Mouse (Mus musculus): ENCODE data around the gene Gm29666. TPM values are rescaled to one million over a fixed set of nuclear protein-coding genes. Genes with fewer than 3 reads are reported as not detected.
A peak's percentile ranks its signal among the peaks of the same experiment; 100 is the strongest.
"Not testable (repeated sequence)": the region's sequence is repeated elsewhere in the genome, so short reads cannot be mapped to it uniquely, and the experiment has no call there.

Gene Gm29666
- total RNA-seq, 2 experiments from 2014 or later, result 0.11 to 0.17 TPM

GRCm38 (mm10) chr15:84922884-84923507 is 3.2 kb upstream of the Gm29666 start, which contains the start of gene Nup50:
Gene Nup50 (plus strand): TSS chr15:84923411.
- intact Hi-C loops (cut with DNase I), result loop anchor here (2.0 kb wide), 1 partner anchor 70 kb away; no protein-coding TSS in a partner anchor

GRCm38 (mm10) chr15:84913201-84913600 is 6.6 kb downstream of the Gm29666 start:
- no peak for DNase-seq
- intact Hi-C loops (cut with DNase I), result no loop called here

More at GRCm38 (mm10) chr15:84922884-84923507, 3.2 kb upstream of the Gm29666 start, which contains the start of gene Nup50:
- peak; percentile 100 for DNase-seq

GRCm38 (mm10) chr15:84903843-84904385 is 15.9 kb downstream of the Gm29666 start:
- DNase-seq, result no peak
- intact Hi-C loops (cut with DNase I), result no loop called here

GRCm38 (mm10) chr15:84898077-84898476 is 21.8 kb downstream of the Gm29666 start:
- DNase-seq, result no peak
- intact Hi-C loops (cut with DNase I), result no loop called here

- no peak for DNase-seq
- intact Hi-C loops (cut with DNase I), result no loop called here
Measured at GRCm38 (mm10) chr15:84896664-84897063, 23.2 kb downstream of the Gm29666 start.

GRCm38 (mm10) chr15:84896216-84896615 is 23.6 kb downstream of the Gm29666 start:
- not testable (repeated sequence) for DNase-seq

GRCm38 (mm10) chr15:84891658-84892057 is 28.2 kb downstream of the Gm29666 start:
- intact Hi-C loops (cut with DNase I), result loop anchor here (1.0 to 5.0 kb wide), 4 partner anchors 33 to 219 kb away; no protein-coding TSS in a partner anchor
- peak; percentile 65 to 71 for DNase-seq

More at GRCm38 (mm10) chr15:84896216-84896615, 23.6 kb downstream of the Gm29666 start:
- intact Hi-C loops (cut with DNase I), result not testable (repeated sequence)

- DNase-seq, result no peak
- intact Hi-C loops (cut with DNase I), result loop anchor here (1.0 to 5.0 kb wide), 4 partner anchors 32 to 219 kb away; no protein-coding TSS in a partner anchor
Measured at GRCm38 (mm10) chr15:84891246-84891645, 28.6 kb downstream of the Gm29666 start.

GRCm38 (mm10) chr15:84888066-84888465 is 31.8 kb downstream of the Gm29666 start:
- intact Hi-C loops (cut with DNase I), result no loop called here
- DNase-seq, result no peak

- no peak for DNase-seq
- intact Hi-C loops (cut with DNase I), result no loop called here
Measured at GRCm38 (mm10) chr15:84877029-84877815, 42.6 kb downstream of the Gm29666 start.

GRCm38 (mm10) chr15:84873867-84874266 is 46.0 kb downstream of the Gm29666 start:
- no peak for DNase-seq
- intact Hi-C loops (cut with DNase I), result no loop called here

GRCm38 (mm10) chr15:84873079-84873478 is 46.8 kb downstream of the Gm29666 start:
- DNase-seq, result no peak
- intact Hi-C loops (cut with DNase I), result no loop called here

GRCm38 (mm10) chr15:84871802-84872201 is 48.0 kb downstream of the Gm29666 start:
- intact Hi-C loops (cut with DNase I), result no loop called here
- DNase-seq, result no peak

- no peak for DNase-seq
- intact Hi-C loops (cut with DNase I), result no loop called here
Measured at GRCm38 (mm10) chr15:84861911-84862310, 57.9 kb downstream of the Gm29666 start.

Small RNAs within 50 kb of the gene (microRNA-seq; reads per million reads assigned to microRNA genes)
- gene Mir1249 (ENCODE audit: borderline number of aligned reads in 2 of 2), result 78.1 to 85.4 reads per million in 2 experiments

Other genes with a start within 250 kb of the Gm29666 start
- under 1 TPM; 0.60 to 0.92 TPM for gene Arhgap8, start 200.0 kb downstream of the Gm29666 start, total RNA-seq (2021)
- gene Phf21b, start 64.0 kb downstream of the Gm29666 start, total RNA-seq (2021), result 1 to 10 TPM; 1.0 to 1.3 TPM
- 10 to 100 TPM; 14.9 to 17.2 TPM for gene Nup50, start 3.4 kb upstream of the Gm29666 start, total RNA-seq (2021)
- 10 to 100 TPM; 25.7 to 29.2 TPM for gene 5031439G07Rik, start 68.5 kb upstream of the Gm29666 start, total RNA-seq (2021)
- gene Upk3a, start 97.1 kb upstream of the Gm29666 start, total RNA-seq (2021), result not detected
- gene Fam118a, start 108.9 kb upstream of the Gm29666 start, total RNA-seq (2021), result 1 to 10 TPM; 7.1 to 7.2 TPM
- not detected for gene Smc1b, start 211.9 kb upstream of the Gm29666 start, total RNA-seq (2021)
- gene Ribc2, start 212.0 kb upstream of the Gm29666 start, total RNA-seq (2021), result not detected

Data from heart, postnatal 36 days (tissue).